Mouse (Mus musculus) hindbrain, embryonic 10.5 days (tissue): Measurements from ENCODE around the gene Pkp3. TPM values are rescaled to one million over a fixed set of nuclear protein-coding genes. Genes with fewer than 3 reads are reported as not detected.
A peak's percentile ranks its signal among the peaks of the same experiment; 100 is the strongest.

ENCODE experiments used
- DNase-seq: peaks from one replicate; pipeline ENCODE4 v3.0.0-alpha.2; 2017; ENCODE audit warnings: low spot score
- H3K27ac ChIP-seq: fragments of 300-500 bp; sonication (generic); 2 replicates; pipeline ENCODE4 v1.5.1; 2016; ENCODE audit warnings: mild to moderate bottlenecking, moderate library complexity
- H3K27me3 ChIP-seq: fragments of 300-500 bp; sonication (generic); 2 replicates; pipeline ENCODE4 v1.6.1; 2016; ENCODE audit warnings: mild to moderate bottlenecking; ENCODE audit not compliant: poor library complexity, insufficient read depth, severe bottlenecking
- H3K36me3 ChIP-seq: fragments of 300-500 bp; sonication (generic); 2 replicates; pipeline ENCODE4 v1.6.1; 2016; ENCODE audit warnings: mild to moderate bottlenecking, moderate library complexity
- H3K4me1 ChIP-seq: fragments of 300-500 bp; sonication (generic); replicated peaks from 2 replicates; pipeline ENCODE4 v1.6.1; 2016; ENCODE audit warnings: mild to moderate bottlenecking
- H3K4me3 ChIP-seq: fragments of 300-500 bp; sonication (generic); 2 replicates; pipeline ENCODE4 v1.5.1; 2016; ENCODE audit warnings: mild to moderate bottlenecking, moderate library complexity
- H3K9me3 ChIP-seq: fragments of 300-500 bp; sonication (generic); 2 replicates; pipeline ENCODE4 v1.6.1; 2016; ENCODE audit warnings: mild to moderate bottlenecking, moderate library complexity
- WGBS: fragments of 180-500 bp; shearing (Covaris S2); methylation state at CpG from one replicate; pipeline ENCODE4 v1.1.7; 2016; 5-methylcytosine and 5-hydroxymethylcytosine counted together
- polyA plus RNA-seq: library from polyadenylated mRNA; unstranded; fragments of >200 nt; fragmentation: Nextera tagmentation; extraction: Ambion mirVana; gene quantifications from 2 replicates; pipeline ENCODE4 v1.2.1, GENCODE M21; 2016

Pkp3 gene
- polyA plus RNA-seq, 1 experiment from 2014 or later, result 5.2 TPM

DNA sequence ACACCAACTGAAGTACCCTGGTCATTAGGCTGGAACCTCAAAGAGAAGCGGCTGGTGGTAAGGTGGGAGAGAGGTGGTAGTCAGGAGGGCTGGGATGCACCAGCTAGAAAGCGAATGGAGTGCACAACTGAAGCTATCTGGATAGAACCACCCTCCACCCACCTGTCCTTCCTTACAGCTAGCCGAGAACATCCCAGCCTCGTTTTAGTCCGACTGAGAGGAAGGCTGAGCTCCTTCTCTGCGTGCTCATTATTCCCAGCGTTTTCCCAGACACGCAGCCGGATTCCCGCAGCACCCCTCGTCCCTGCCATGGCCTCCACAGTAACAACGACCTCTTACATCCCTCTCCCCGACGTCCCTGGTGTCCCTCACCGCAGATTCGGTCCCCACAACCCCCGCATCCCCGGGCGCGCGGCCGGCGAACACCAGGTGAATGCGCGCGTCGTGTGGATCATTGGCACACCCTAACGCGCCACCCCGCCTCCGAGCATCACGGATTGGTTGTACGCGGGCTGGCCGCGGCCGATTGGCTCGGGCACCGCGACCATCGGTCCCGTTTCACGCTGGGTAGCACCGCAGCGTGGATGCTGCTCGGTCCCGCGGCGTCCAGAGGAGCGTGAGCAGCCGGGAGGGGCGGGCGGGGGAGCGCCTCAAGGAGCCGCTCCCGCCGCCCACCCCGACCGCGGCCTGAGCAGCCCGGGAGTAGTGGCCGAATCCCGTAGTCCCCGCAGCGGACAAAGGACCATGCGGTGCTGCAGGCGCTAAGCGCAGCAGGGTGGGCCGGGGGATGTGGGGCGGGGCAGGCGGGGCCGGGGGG lies 17.4 kb upstream of the Pkp3 start, which contains the start of gene B4galnt4:
Gene B4galnt4, plus strand, starts transcription at position 679 of the 817 bp plus-strand sequence.
- WGBS, result under 1% methylated on average over 72 of the region's 72 CpGs
- H3K36me3 ChIP-seq, result peaks cover 55% of the 10 kb centered on the region
- H3K27ac ChIP-seq, result peak within 1 kb of the TSS; percentile 98
- peak within 1 kb of the TSS; percentile 84 for H3K4me3 ChIP-seq
- H3K9me3 ChIP-seq, result no peaks in the 10 kb centered on the region
- DNase-seq, result peak; percentile 89
- H3K27me3 ChIP-seq, result peaks cover 8% of the 10 kb centered on the region; the same call in 1 of the 2 replicates
- H3K4me1 ChIP-seq, result peaks cover 35% of the 10 kb centered on the region

DNA sequence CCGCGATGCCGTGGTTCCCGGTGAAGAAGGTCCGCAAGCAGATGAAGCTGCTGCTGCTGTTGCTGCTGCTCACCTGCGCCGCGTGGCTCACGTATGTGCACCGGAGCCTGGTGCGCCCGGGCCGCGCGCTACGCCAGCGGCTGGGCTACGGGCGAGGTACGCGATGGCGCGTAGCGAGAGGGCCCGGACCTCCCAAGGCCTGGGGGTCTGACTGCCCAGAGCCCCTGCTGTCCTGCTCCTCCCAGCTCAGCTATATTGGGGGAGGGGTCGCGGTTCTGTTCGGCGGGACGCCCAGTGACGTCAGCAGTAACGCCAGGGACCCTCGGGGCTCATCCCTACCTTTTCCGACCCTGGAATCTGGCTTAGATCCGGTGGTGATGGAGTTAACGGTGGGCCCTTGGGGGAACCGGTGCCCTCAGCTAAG lies 16.7 kb upstream of the Pkp3 start:
- Histone ChIP-seq H3K27ac (peak overlapping the region; percentile 98), H3K4me1 (peaks cover 35% of the 10 kb centered on the region), H3K36me3 (peaks cover 55% of the 10 kb centered on the region), H3K27me3 (peaks cover 8% of the 10 kb centered on the region; the same call in 1 of the 2 replicates), H3K4me3 (peak overlapping the region; percentile 84), H3K9me3 (no peaks in the 10 kb centered on the region)
- DNase-seq, result peak; percentile 59
- under 1% methylated on average over 37 of the region's 37 CpGs for WGBS

- H3K9me3 ChIP-seq, result no peaks in the 10 kb centered on the region
- peak overlapping the region; percentile 35; the same call in 1 of the 2 replicates for H3K27ac ChIP-seq
- no peak for DNase-seq
- H3K4me3 ChIP-seq, result peak overlapping the region; percentile 84; the same call in 1 of the 2 replicates
- peaks cover 35% of the 10 kb centered on the region for H3K4me1 ChIP-seq
- WGBS, result 87% methylated on average over 7 of the region's 7 CpGs
- peaks cover 8% of the 10 kb centered on the region; the same call in 1 of the 2 replicates for H3K27me3 ChIP-seq
- H3K36me3 ChIP-seq, result peaks cover 59% of the 10 kb centered on the region
Measured at GRCm38 (mm10) chr7:141062525-141062924, 15.5 kb upstream of the Pkp3 start.

GRCm38 (mm10) chr7:141063353-141063752 lies 14.7 kb upstream of the Pkp3 start:
- DNase-seq, result no peak
- Histone ChIP-seq H3K9me3 (no peaks in the 10 kb centered on the region), H3K4me1 (peaks cover 40% of the 10 kb centered on the region), H3K36me3 (peaks cover 63% of the 10 kb centered on the region), H3K27ac (no peak overlapping the region), H3K27me3 (peaks cover 15% of the 10 kb centered on the region), H3K4me3 (no peak overlapping the region)
- WGBS, result 93% methylated on average over 3 of the region's 3 CpGs

DNA sequence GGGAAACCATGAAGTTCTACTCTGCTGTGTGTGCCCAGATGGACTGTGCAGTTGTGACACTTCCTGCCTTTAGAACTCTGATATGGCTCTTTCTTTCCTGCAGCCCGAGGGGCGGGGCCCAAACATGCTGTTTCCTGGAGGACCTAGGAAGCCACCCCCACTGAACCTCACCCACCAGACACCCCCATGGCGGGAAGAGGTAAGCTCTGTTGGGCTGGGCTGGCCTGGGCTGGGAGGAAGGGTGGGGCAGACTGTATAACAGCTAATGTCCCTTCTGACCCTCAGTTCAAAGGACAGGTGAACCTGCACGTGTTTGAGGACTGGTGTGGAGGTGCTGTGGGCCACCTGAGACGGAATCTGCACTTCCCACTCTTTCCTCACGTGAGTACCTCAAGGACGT lies 13.8 kb upstream of the Pkp3 start:
- Histone ChIP-seq H3K36me3 (peaks cover 65% of the 10 kb centered on the region), H3K4me3 (no peak overlapping the region)
- 84% methylated on average over 7 of the region's 7 CpGs for WGBS

DNA sequence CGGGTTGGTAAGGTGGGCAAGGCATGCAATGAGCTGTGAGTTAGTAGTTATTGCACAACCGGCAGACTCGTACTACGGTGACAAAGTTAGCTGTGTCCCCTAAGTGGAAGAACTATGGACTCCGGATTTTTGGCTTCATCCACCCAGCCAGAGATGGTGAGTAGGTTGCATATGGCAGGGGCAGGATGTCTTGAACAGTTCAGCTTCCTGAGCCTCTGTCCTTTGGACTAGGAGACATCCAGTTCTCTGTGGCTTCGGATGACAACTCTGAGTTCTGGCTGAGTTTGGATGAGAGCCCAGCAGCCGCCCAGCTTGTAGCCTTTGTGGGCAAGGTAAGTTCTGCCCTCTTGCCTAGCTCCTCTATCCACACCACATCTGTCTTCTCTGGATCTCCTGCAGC lies 13.4 kb upstream of the Pkp3 start:
- Histone ChIP-seq H3K36me3 (peaks cover 65% of the 10 kb centered on the region), H3K27me3 (peaks cover 23% of the 10 kb centered on the region), H3K4me3 (no peak overlapping the region), H3K4me1 (peaks cover 40% of the 10 kb centered on the region), H3K9me3 (no peaks in the 10 kb centered on the region), H3K27ac (no peak overlapping the region)
- WGBS, result 93% methylated on average over 7 of the region's 7 CpGs
- no peak for DNase-seq

More for the DNA sequence above, 13.8 kb upstream of the Pkp3 start:
- Histone ChIP-seq H3K27me3 (peaks cover 21% of the 10 kb centered on the region), H3K9me3 (no peaks in the 10 kb centered on the region), H3K27ac (no peak overlapping the region), H3K4me1 (peaks cover 41% of the 10 kb centered on the region)
- DNase-seq, result no peak

- Histone ChIP-seq H3K9me3 (no peaks in the 10 kb centered on the region), H3K36me3 (peaks cover 55% of the 10 kb centered on the region), H3K27ac (no peak overlapping the region), H3K27me3 (peaks cover 44% of the 10 kb centered on the region), H3K4me3 (no peak overlapping the region), H3K4me1 (peaks cover 27% of the 10 kb centered on the region)
- DNase-seq, result no peak
- 75% methylated on average over 19 of the region's 19 CpGs for WGBS
Measured at GRCm38 (mm10) chr7:141068351-141068750, 9.7 kb upstream of the Pkp3 start.

GRCm38 (mm10) chr7:141070058-141070862 lies 7.8 kb upstream of the Pkp3 start:
- Histone ChIP-seq H3K4me1 (peaks cover 27% of the 10 kb centered on the region), H3K36me3 (peaks cover 36% of the 10 kb centered on the region), H3K9me3 (no peaks in the 10 kb centered on the region), H3K27ac (peak overlapping the region; percentile 78), H3K4me3 (peak overlapping the region; percentile 51), H3K27me3 (peaks cover 44% of the 10 kb centered on the region)
- DNase-seq, result peak; percentile 83
- 2% methylated on average over 51 of the region's 51 CpGs for WGBS

GRCm38 (mm10) chr7:141072017-141072745 lies 5.8 kb upstream of the Pkp3 start:
- Histone ChIP-seq H3K4me1 (peaks cover 27% of the 10 kb centered on the region), H3K4me3 (no peak overlapping the region), H3K27ac (no peak overlapping the region), H3K9me3 (no peaks in the 10 kb centered on the region), H3K36me3 (peaks cover 17% of the 10 kb centered on the region), H3K27me3 (peaks cover 47% of the 10 kb centered on the region)
- WGBS, result 35% methylated on average over 23 of the region's 23 CpGs
- DNase-seq, result no peak

- Histone ChIP-seq H3K27me3 (peaks cover 38% of the 10 kb centered on the region), H3K27ac (no peak overlapping the region), H3K4me1 (peaks cover 28% of the 10 kb centered on the region), H3K4me3 (no peak overlapping the region), H3K36me3 (peaks cover under 1% of the 10 kb centered on the region), H3K9me3 (no peaks in the 10 kb centered on the region)
- DNase-seq, result no peak
- 91% methylated on average over 4 of the region's 4 CpGs for WGBS
Measured at GRCm38 (mm10) chr7:141073782-141074181, 4.2 kb upstream of the Pkp3 start.

- Histone ChIP-seq H3K9me3 (no peaks in the 10 kb centered on the region), H3K27me3 (peaks cover 38% of the 10 kb centered on the region)
Measured at GRCm38 (mm10) chr7:141078876-141079275, 858 bp downstream of the Pkp3 start.

More at GRCm38 (mm10) chr7:141078876-141079275, 858 bp downstream of the Pkp3 start:
- Histone ChIP-seq H3K27ac (no peak overlapping the region), H3K4me1 (peaks cover 30% of the 10 kb centered on the region; the same call in 1 of the 2 replicates), H3K4me3 (no peak overlapping the region), H3K36me3 (no peaks in the 10 kb centered on the region)
- WGBS, result 87% methylated on average over 4 of the region's 4 CpGs
- DNase-seq, result no peak
